Mouse (Mus musculus): ENCODE measurements at regions not wholly inside any gene's neighbourhood (a gene's known extent, or its start where the extent isn't known, plus 50 kb on each side); places are given as distances from the start of the nearest gene placed in this dataset.

- TF ChIP-seq CTCF (IDR thresholded peaks at IDR 0.05; ENCODE audit: borderline replicate concordance, insufficient read depth, low read depth, low read length) = no peak
- TF ChIP-seq POLR2A (IDR thresholded peaks at IDR 0.05; ENCODE audit: borderline replicate concordance, insufficient read depth, low read length) = no peak
Measured at GRCm38 (mm10) chr5:3219230-3219629, 122.1 kb upstream of the Cdk6 start.
